Mouse (Mus musculus): ENCODE data around the gene Dxo. TPM values are rescaled to one million over a fixed set of nuclear protein-coding genes. Genes with fewer than 3 reads are reported as not detected.
A peak's percentile ranks its signal among the peaks of the same experiment; 100 is the strongest.
"Not testable (repeated sequence)": the region's sequence is repeated elsewhere in the genome, so short reads cannot be mapped to it uniquely, and the experiment has no call there.

Gene Dxo
- polyA plus RNA-seq (2014; fragmentation: Nextera tagmentation; extraction: Ambion mirVana), result 54.9 and 66.4 TPM in 2 replicates

- peak within 1 kb of the TSS; percentile 80 for H3K9ac ChIP-seq (ENCODE audit: low read length)
- H3K27ac ChIP-seq (ENCODE audit: low read depth, low read length), result peak within 1 kb of the TSS; percentile 76
- peak; percentile 98 for DNase-seq (ENCODE audit: low spot score)
- WGBS, result under 1% methylated on average over 40 of the region's 40 CpGs
- peaks cover 13% of the 10 kb centered on the region for H3K4me1 ChIP-seq (ENCODE audit: control insufficient read depth, insufficient read depth, low read length)
- H3K27me3 ChIP-seq (replicated peaks; ENCODE audit: control insufficient read depth, insufficient read depth, low read length), result no peaks in the 10 kb centered on the region
- H3K36me3 ChIP-seq (ENCODE audit: control insufficient read depth, insufficient read depth, low read length), result peaks cover 45% of the 10 kb centered on the region
- no peaks in the 10 kb centered on the region for H3K9me3 ChIP-seq (replicated peaks; ENCODE audit: control insufficient read depth, low read length)
- peak within 1 kb of the TSS; percentile 73 for H3K4me3 ChIP-seq (ENCODE audit: low read depth, low read length)
- H3K4me2 ChIP-seq (ENCODE audit: low read length), result peak within 1 kb of the TSS; percentile 99
- ATAC-seq, result peak; percentile 93
These were observed at the start of gene Dxo, which contains the start of gene Stk19 for GRCm38 (mm10) chr17:34836856-34837221. Dxo (plus strand) TSS chr17:34837019. Stk19 (minus strand) TSS chr17:34836945.

DNA sequence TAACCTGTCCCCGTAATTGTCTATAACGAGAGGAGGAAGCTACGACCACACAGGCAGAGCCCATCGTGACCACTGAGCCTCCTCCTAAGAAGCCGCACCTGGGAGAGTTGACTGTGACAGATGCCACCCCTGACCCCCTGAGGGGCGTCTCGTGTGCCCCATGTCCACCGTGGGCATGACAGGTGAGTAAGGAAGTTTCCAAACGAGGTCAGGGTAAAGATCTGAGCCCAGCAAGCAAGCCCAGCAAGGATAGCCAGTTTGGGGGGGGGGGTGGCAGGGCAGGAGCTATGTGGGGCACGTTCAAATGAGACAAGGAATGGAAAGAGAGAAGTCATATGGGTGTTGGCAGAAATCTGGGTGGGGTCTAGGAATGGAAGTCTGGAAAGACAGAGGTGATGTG is 41.8 kb upstream of the Dxo start:
- WGBS, result 89% methylated on average over 10 of the region's 10 CpGs
- no peaks in the 10 kb centered on the region for H3K9me3 ChIP-seq (replicated peaks; ENCODE audit: control insufficient read depth, low read length)
- no peaks in the 10 kb centered on the region for H3K27me3 ChIP-seq (replicated peaks; ENCODE audit: control insufficient read depth, insufficient read depth, low read length)
- no peak overlapping the region for H3K9ac ChIP-seq (ENCODE audit: low read length)
- no peak for ATAC-seq
- H3K27ac ChIP-seq (ENCODE audit: low read depth, low read length), result no peak overlapping the region
- no peak for DNase-seq (ENCODE audit: low spot score)
- no peak overlapping the region for H3K4me3 ChIP-seq (ENCODE audit: low read depth, low read length)
- H3K36me3 ChIP-seq (ENCODE audit: control insufficient read depth, insufficient read depth, low read length), result no peaks in the 10 kb centered on the region
- H3K4me2 ChIP-seq (ENCODE audit: low read length), result no peak overlapping the region
- H3K4me1 ChIP-seq (ENCODE audit: control insufficient read depth, insufficient read depth, low read length), result no peaks in the 10 kb centered on the region

- Histone ChIP-seq H3K27ac (ENCODE audit: low read depth, low read length) (no peak overlapping the region), H3K4me3 (ENCODE audit: low read depth, low read length) (no peak overlapping the region), H3K4me2 (ENCODE audit: low read length) (no peak overlapping the region), H3K27me3 (replicated peaks; ENCODE audit: control insufficient read depth, insufficient read depth, low read length) (no peaks in the 10 kb centered on the region), H3K36me3 (ENCODE audit: control insufficient read depth, insufficient read depth, low read length) (no peaks in the 10 kb centered on the region), H3K9me3 (replicated peaks; ENCODE audit: control insufficient read depth, low read length) (no peaks in the 10 kb centered on the region), H3K4me1 (ENCODE audit: control insufficient read depth, insufficient read depth, low read length) (no peaks in the 10 kb centered on the region), H3K9ac (ENCODE audit: low read length) (no peak overlapping the region)
- DNase-seq (ENCODE audit: low spot score), result peak; percentile 6
- 69% methylated on average over 9 of the region's 9 CpGs for WGBS
- no peak for ATAC-seq
These were observed 41.2 kb upstream of the Dxo start for GRCm38 (mm10) chr17:34795633-34796032.

- Histone ChIP-seq H3K27ac (ENCODE audit: low read depth, low read length) (no peak overlapping the region), H3K9ac (ENCODE audit: low read length) (no peak overlapping the region), H3K4me3 (ENCODE audit: low read depth, low read length) (no peak overlapping the region), H3K27me3 (replicated peaks; ENCODE audit: control insufficient read depth, insufficient read depth, low read length) (no peaks in the 10 kb centered on the region), H3K4me1 (ENCODE audit: control insufficient read depth, insufficient read depth, low read length) (no peaks in the 10 kb centered on the region), H3K36me3 (ENCODE audit: control insufficient read depth, insufficient read depth, low read length) (no peaks in the 10 kb centered on the region), H3K4me2 (ENCODE audit: low read length) (no peak overlapping the region), H3K9me3 (replicated peaks; ENCODE audit: control insufficient read depth, low read length) (no peaks in the 10 kb centered on the region)
- DNase-seq (ENCODE audit: low spot score) (no peak), ATAC-seq (no peak)
- 82% methylated on average over 8 of the region's 8 CpGs for WGBS
These were observed 40.3 kb upstream of the Dxo start for GRCm38 (mm10) chr17:34796311-34797140.

- H3K9me3 ChIP-seq (replicated peaks; ENCODE audit: control insufficient read depth, low read length); H3K27ac ChIP-seq (ENCODE audit: low read depth, low read length); H3K36me3 ChIP-seq (ENCODE audit: control insufficient read depth, insufficient read depth, low read length); H3K4me2 ChIP-seq (ENCODE audit: low read length); H3K4me3 ChIP-seq (ENCODE audit: low read depth, low read length); H3K9ac ChIP-seq (ENCODE audit: low read length); ATAC-seq; H3K27me3 ChIP-seq (replicated peaks; ENCODE audit: control insufficient read depth, insufficient read depth, low read length); H3K4me1 ChIP-seq (ENCODE audit: control insufficient read depth, insufficient read depth, low read length); DNase-seq (ENCODE audit: low spot score): not testable (repeated sequence)
- 91% methylated on average over 10 of the region's 10 CpGs for WGBS
These were observed 39.4 kb upstream of the Dxo start for GRCm38 (mm10) chr17:34797211-34797995.

GRCm38 (mm10) chr17:34798071-34798470 is 38.7 kb upstream of the Dxo start:
- not testable (repeated sequence) for H3K27ac ChIP-seq (ENCODE audit: low read depth, low read length); H3K9me3 ChIP-seq (replicated peaks; ENCODE audit: control insufficient read depth, low read length); H3K9ac ChIP-seq (ENCODE audit: low read length); ATAC-seq; H3K36me3 ChIP-seq (ENCODE audit: control insufficient read depth, insufficient read depth, low read length); H3K27me3 ChIP-seq (replicated peaks; ENCODE audit: control insufficient read depth, insufficient read depth, low read length); DNase-seq (ENCODE audit: low spot score); H3K4me2 ChIP-seq (ENCODE audit: low read length); H3K4me3 ChIP-seq (ENCODE audit: low read depth, low read length); H3K4me1 ChIP-seq (ENCODE audit: control insufficient read depth, insufficient read depth, low read length)
- 88% methylated on average over 6 of the region's 7 CpGs for WGBS

DNA sequence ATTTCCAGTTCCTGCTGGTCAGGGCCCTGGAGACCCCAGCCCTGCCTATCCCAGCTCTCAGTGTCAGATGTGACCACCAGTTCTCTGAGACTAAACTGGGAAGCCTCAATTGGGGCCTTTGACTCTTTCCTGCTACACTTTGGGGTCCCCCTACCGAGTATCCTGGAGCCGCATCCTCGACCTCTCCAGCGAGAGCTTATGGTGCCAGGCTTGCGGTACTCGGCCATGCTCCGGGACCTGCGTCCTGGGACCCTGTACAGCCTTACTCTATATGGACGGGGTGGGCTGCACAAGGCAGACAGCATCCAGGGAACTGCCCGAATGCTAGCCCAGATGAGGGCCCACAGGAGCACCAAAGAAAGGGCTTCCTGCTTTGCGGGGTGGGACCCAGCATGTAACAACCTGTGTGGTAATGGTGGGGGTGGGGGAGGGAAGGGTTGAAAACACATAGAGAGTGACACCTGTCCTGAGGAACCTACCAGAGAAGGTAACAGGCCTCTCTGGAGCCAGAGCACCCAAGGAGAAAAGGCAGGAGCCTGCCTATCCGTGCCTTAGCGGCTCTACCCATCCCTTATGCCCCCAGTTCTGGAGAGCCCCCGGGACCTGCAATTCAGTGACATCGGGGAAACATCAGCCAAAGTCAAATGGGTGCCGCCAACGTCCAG is 37.8 kb upstream of the Dxo start:
- WGBS, result 93% methylated on average over 14 of the region's 17 CpGs

DNA sequence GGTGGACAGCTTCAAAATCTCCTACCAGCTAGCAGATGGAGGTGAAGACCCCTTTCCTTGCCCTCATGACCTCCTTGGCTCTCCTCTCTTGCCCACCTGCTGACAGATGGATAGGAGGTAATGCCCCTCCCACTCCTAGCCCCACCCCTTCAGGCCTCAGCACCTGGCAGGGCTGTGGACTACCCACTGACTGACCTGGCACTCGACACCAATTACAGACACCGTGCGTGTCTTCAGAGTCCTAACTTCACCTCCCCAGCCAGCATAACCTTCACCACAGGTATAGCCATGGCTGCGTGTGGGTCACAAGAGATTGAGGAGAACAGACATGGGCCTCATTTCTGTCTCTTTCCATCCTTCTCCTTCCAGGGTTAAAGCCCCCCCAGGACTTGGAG is 37.3 kb upstream of the Dxo start:
- no peak overlapping the region for H3K4me3 ChIP-seq (ENCODE audit: low read depth, low read length)
- no peak overlapping the region for H3K9ac ChIP-seq (ENCODE audit: low read length)
- H3K9me3 ChIP-seq (replicated peaks; ENCODE audit: control insufficient read depth, low read length), result no peaks in the 10 kb centered on the region
- no peaks in the 10 kb centered on the region for H3K4me1 ChIP-seq (ENCODE audit: control insufficient read depth, insufficient read depth, low read length)
- no peaks in the 10 kb centered on the region for H3K36me3 ChIP-seq (ENCODE audit: control insufficient read depth, insufficient read depth, low read length)
- WGBS, result 89% methylated on average over 4 of the region's 4 CpGs
- DNase-seq (ENCODE audit: low spot score), result no peak
- no peak overlapping the region for H3K27ac ChIP-seq (ENCODE audit: low read depth, low read length)
- ATAC-seq, result no peak
- no peaks in the 10 kb centered on the region for H3K27me3 ChIP-seq (replicated peaks; ENCODE audit: control insufficient read depth, insufficient read depth, low read length)
- H3K4me2 ChIP-seq (ENCODE audit: low read length), result no peak overlapping the region

More for the DNA sequence above, 37.8 kb upstream of the Dxo start:
- H3K27ac ChIP-seq (ENCODE audit: low read depth, low read length), result no peak overlapping the region
- ATAC-seq (no peak), DNase-seq (ENCODE audit: low spot score) (no peak)
- H3K36me3 ChIP-seq (ENCODE audit: control insufficient read depth, insufficient read depth, low read length), result no peaks in the 10 kb centered on the region
- H3K4me3 ChIP-seq (ENCODE audit: low read depth, low read length), result no peak overlapping the region
- no peaks in the 10 kb centered on the region for H3K9me3 ChIP-seq (replicated peaks; ENCODE audit: control insufficient read depth, low read length)
- no peaks in the 10 kb centered on the region for H3K4me1 ChIP-seq (ENCODE audit: control insufficient read depth, insufficient read depth, low read length)
- no peaks in the 10 kb centered on the region for H3K27me3 ChIP-seq (replicated peaks; ENCODE audit: control insufficient read depth, insufficient read depth, low read length)
- no peak overlapping the region for H3K9ac ChIP-seq (ENCODE audit: low read length)
- H3K4me2 ChIP-seq (ENCODE audit: low read length), result no peak overlapping the region

Data from forebrain, embryonic 14.5 days (tissue).